Mouse (Mus musculus): ENCODE measurements around the gene BC005624. TPM values are rescaled to one million over a fixed set of nuclear protein-coding genes. Genes with fewer than 3 reads are reported as not detected.

BC005624 gene
- total RNA-seq (2014; rRNA removed): 34.8 and 41.7 TPM in 2 replicates
- 86.7 and 93.1 TPM in 2 replicates for polyA plus RNA-seq (2015; fragmentation: Nextera tagmentation; extraction: Ambion mirVana)

DNA sequence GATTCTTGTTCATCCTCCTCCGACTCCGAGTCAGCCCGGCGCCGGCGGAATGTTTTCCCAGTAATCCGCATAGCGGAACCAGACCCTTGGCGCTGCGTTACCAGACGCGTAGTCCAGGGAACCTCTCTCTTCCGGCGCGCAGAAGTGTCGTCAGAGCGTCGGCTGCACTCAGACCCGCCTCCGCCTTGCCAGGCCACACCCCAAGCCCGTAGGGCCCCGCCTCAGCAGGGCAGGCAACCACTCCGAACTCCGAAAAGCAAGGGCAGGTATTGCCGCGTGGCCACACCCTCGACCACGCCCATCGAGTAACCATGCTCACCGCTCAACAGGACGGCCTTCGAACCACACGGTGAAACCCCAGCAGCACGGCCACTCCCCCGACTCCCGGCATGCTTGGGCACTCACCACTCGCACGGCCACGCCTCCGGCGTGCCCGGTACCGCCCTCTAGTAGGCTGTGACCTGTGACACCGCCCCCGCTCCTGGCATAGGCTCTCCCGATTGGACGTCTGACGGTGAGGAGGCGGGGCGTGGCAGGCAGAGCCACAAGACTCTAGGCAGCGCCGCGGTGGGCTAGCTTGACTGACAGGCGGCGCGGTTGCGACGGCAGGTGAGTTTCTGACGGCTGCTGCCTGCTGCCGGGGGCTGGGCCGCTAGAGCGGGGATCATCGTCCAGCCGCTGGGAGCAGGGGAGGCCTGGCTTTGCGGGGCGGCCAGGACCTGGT is at the start of gene BC005624, which contains the start of gene Usp20:
BC005624 (minus strand) TSS at position 412 of the 724 bp plus-strand sequence.
Usp20 (plus strand) TSS at position 490 of the 724 bp plus-strand sequence.
- Histone ChIP-seq H3K4me2 (ENCODE audit: low read depth, low read length, poor library complexity, severe bottlenecking) (peak within 1 kb of the TSS; percentile 81), H3K27ac (ENCODE audit: low read depth, low read length) (peak within 1 kb of the TSS; percentile 70), H3K4me1 (ENCODE audit: insufficient read depth, low read length) (peaks cover 3% of the 10 kb centered on the region; the same call in 1 of the 2 replicates), H3K9me3 (ENCODE audit: low read length) (no peaks in the 10 kb centered on the region), H3K4me3 (ENCODE audit: low read depth, low read length) (peak within 1 kb of the TSS; percentile 75), H3K27me3 (ENCODE audit: insufficient read depth, low read length) (no peaks in the 10 kb centered on the region), H3K9ac (replicated peaks; ENCODE audit: low read length, poor library complexity, severe bottlenecking) (peak within 1 kb of the TSS; percentile 58), H3K36me3 (ENCODE audit: insufficient read depth, low read length) (peaks cover 20% of the 10 kb centered on the region)
- peak; percentile 43 for TF ChIP-seq CTCF (IDR thresholded peaks at IDR 0.05)
- WGBS: under 1% methylated on average over 64 of the region's 66 CpGs
- DNase-seq (ENCODE audit: low spot score) (peak; percentile 100), ATAC-seq (ENCODE audit: low FRiP score) (peak; percentile 97)

DNA sequence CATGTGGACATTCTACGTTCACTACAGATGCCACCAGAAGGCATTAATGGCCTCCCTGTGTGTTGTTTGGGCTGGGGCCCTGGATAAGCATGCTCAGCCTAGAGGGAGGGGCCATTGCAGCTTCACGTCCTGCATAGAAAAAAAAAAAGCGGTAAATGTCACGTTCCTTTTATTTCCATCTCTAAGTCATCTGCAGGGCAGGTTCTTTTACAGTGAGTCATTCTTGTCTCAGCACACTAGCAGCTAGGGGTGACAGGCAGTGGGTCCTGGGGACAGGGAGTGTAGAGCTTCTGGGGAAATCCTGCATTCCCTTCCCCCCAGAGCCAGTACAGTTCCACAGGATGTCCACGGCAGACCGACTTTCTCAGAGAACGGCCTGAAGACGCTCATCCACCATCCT is 44.6 kb upstream of the BC005624 start:
- Histone ChIP-seq H3K9me3 (ENCODE audit: low read length) (no peaks in the 10 kb centered on the region), H3K9ac (replicated peaks; ENCODE audit: low read length, poor library complexity, severe bottlenecking) (no peak overlapping the region), H3K36me3 (ENCODE audit: insufficient read depth, low read length) (peaks cover 44% of the 10 kb centered on the region), H3K27ac (ENCODE audit: low read depth, low read length) (no peak overlapping the region), H3K4me3 (ENCODE audit: low read depth, low read length) (no peak overlapping the region), H3K4me1 (ENCODE audit: insufficient read depth, low read length) (no peaks in the 10 kb centered on the region), H3K4me2 (ENCODE audit: low read depth, low read length, poor library complexity, severe bottlenecking) (no peak overlapping the region), H3K27me3 (ENCODE audit: insufficient read depth, low read length) (no peaks in the 10 kb centered on the region)
- DNase-seq (ENCODE audit: low spot score): no peak
- no peak for TF ChIP-seq CTCF (IDR thresholded peaks at IDR 0.05)
- 74% methylated on average over 8 of the region's 8 CpGs for WGBS
- ATAC-seq (ENCODE audit: low FRiP score): no peak

DNA sequence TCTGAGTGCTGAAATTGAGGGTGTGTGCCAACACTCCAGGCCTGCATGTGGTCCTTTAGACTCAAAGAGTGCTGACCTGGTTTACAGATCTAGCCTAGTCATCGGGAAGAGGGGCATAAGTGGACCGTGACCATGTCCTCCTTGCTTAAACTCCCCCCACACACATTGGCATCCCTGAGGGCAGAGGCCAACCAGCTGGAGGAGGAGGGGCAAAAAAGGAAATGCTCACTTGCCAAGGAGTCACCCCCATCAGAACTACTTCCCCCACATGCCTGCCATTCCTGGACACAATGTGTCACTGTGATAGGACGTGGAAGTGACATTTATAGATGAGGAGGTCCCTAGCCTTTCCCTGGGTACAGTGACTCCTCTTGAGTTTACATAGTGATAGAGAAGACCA is 43.5 kb upstream of the BC005624 start:
- Histone ChIP-seq H3K4me3 (ENCODE audit: low read depth, low read length) (no peak overlapping the region), H3K4me2 (ENCODE audit: low read depth, low read length, poor library complexity, severe bottlenecking) (no peak overlapping the region), H3K4me1 (ENCODE audit: insufficient read depth, low read length) (no peaks in the 10 kb centered on the region), H3K27ac (ENCODE audit: low read depth, low read length) (no peak overlapping the region), H3K9me3 (ENCODE audit: low read length) (no peaks in the 10 kb centered on the region), H3K36me3 (ENCODE audit: insufficient read depth, low read length) (peaks cover 46% of the 10 kb centered on the region), H3K9ac (replicated peaks; ENCODE audit: low read length, poor library complexity, severe bottlenecking) (no peak overlapping the region), H3K27me3 (ENCODE audit: insufficient read depth, low read length) (no peaks in the 10 kb centered on the region)
- WGBS: 76% methylated on average over 3 of the region's 3 CpGs
- TF ChIP-seq CTCF (IDR thresholded peaks at IDR 0.05): no peak
- ATAC-seq (ENCODE audit: low FRiP score) (no peak), DNase-seq (ENCODE audit: low spot score) (no peak)

DNA sequence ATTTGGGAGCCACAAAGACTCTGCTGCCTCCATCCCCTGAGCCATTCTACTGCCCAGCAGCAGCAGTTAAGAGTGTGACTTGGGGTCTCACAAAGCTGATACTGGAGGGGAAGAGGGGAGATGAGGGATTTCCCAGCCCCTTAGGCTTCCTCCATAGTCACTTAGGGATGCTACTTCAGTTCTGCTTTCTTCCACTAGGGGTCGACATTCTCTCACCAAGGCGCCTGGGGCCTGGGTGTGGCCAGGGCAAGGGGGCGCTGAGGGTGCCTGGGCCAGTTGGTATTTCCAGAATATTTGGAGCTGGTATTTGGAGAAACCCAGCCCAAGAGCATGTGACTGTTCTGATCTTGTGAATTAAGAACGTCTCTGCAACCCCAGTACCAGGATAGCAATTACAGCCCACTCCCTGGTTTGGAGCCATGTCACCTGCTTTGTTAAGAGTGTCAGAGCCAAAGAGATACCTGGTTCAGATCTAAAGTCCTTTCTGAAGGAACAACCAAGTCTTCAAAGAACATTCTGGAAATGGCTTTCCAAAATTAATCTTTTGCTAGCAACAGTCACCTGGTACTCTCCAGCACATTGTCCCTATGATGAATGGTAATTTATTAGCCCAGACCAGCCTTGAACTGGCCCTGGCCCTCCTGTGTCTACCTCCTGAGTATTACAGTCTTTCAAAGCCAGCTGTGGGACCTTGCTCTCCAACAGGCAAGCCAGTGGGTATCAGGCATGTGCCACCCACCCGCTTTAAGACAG is 42.8 kb upstream of the BC005624 start:
- Histone ChIP-seq H3K4me3 (ENCODE audit: low read depth, low read length) (no peak overlapping the region), H3K4me1 (ENCODE audit: insufficient read depth, low read length) (no peaks in the 10 kb centered on the region), H3K9ac (replicated peaks; ENCODE audit: low read length, poor library complexity, severe bottlenecking) (no peak overlapping the region), H3K4me2 (ENCODE audit: low read depth, low read length, poor library complexity, severe bottlenecking) (no peak overlapping the region), H3K27me3 (ENCODE audit: insufficient read depth, low read length) (no peaks in the 10 kb centered on the region), H3K27ac (ENCODE audit: low read depth, low read length) (no peak overlapping the region), H3K36me3 (ENCODE audit: insufficient read depth, low read length) (peaks cover 47% of the 10 kb centered on the region), H3K9me3 (ENCODE audit: low read length) (no peaks in the 10 kb centered on the region)
- WGBS: 27% methylated on average over 5 of the region's 5 CpGs
- DNase-seq (ENCODE audit: low spot score) (peak; percentile 69), ATAC-seq (ENCODE audit: low FRiP score) (peak; percentile 43)
- peak; percentile 92 for TF ChIP-seq CTCF (IDR thresholded peaks at IDR 0.05)

DNA sequence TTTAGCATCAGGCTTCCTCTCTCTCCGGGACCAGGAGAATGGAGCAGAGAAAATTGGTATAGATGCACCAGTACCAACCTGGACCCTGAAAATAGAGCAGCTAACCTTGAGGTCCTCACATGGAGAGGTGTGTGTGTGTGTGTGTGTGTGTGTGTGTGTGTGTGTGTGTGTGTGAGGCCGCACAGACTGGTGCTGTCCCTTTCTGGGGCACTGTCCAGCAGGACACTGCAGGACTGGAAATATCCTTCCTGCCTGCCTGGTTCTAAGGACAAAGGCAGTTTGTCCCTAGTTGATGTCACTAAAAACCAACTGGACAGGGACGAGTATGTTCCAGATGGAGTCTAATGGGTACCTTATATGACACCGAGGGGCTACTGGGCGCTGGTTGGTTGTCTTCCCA is 41.9 kb upstream of the BC005624 start:
- WGBS: 79% methylated on average over 5 of the region's 5 CpGs
- H3K27me3 ChIP-seq (ENCODE audit: insufficient read depth, low read length): no peaks in the 10 kb centered on the region
- DNase-seq (ENCODE audit: low spot score) (no peak), ATAC-seq (ENCODE audit: low FRiP score) (no peak)
- TF ChIP-seq CTCF (IDR thresholded peaks at IDR 0.05): no peak
- no peak overlapping the region for H3K4me3 ChIP-seq (ENCODE audit: low read depth, low read length)
- no peaks in the 10 kb centered on the region for H3K4me1 ChIP-seq (ENCODE audit: insufficient read depth, low read length)
- no peak overlapping the region for H3K4me2 ChIP-seq (ENCODE audit: low read depth, low read length, poor library complexity, severe bottlenecking)
- H3K9ac ChIP-seq (replicated peaks; ENCODE audit: low read length, poor library complexity, severe bottlenecking): no peak overlapping the region
- H3K27ac ChIP-seq (ENCODE audit: low read depth, low read length): no peak overlapping the region
- peaks cover 52% of the 10 kb centered on the region for H3K36me3 ChIP-seq (ENCODE audit: insufficient read depth, low read length)
- H3K9me3 ChIP-seq (ENCODE audit: low read length): no peaks in the 10 kb centered on the region

DNA sequence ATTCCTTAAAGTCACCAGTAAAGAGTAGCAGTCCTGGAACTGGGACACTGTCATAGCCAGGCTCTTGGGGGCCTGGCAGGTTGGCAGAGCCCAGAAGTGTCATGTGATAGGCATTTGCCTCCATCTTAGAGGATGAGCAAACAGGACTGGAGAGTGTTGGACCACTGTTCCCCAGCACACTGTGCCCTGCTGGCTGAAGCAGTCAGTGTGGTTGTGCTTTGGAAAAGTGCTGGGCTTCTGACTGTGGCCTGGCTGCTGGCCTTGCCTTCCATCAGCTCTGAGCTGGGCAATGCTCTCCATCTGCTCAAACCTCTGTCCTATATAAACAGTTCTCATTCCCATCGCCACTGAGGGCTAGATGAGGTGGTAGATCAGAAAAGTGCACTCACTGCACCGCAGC is 38.2 kb upstream of the BC005624 start:
- no peaks in the 10 kb centered on the region for H3K4me1 ChIP-seq (ENCODE audit: insufficient read depth, low read length)
- DNase-seq (ENCODE audit: low spot score): no peak
- no peak overlapping the region for H3K27ac ChIP-seq (ENCODE audit: low read depth, low read length)
- H3K27me3 ChIP-seq (ENCODE audit: insufficient read depth, low read length): no peaks in the 10 kb centered on the region
- H3K9ac ChIP-seq (replicated peaks; ENCODE audit: low read length, poor library complexity, severe bottlenecking): no peak overlapping the region
- H3K4me3 ChIP-seq (ENCODE audit: low read depth, low read length): no peak overlapping the region
- no peak for ATAC-seq (ENCODE audit: low FRiP score)
- no peak for TF ChIP-seq CTCF (IDR thresholded peaks at IDR 0.05)
- peaks cover 69% of the 10 kb centered on the region for H3K36me3 ChIP-seq (ENCODE audit: insufficient read depth, low read length)
- no peaks in the 10 kb centered on the region for H3K9me3 ChIP-seq (ENCODE audit: low read length)
- H3K4me2 ChIP-seq (ENCODE audit: low read depth, low read length, poor library complexity, severe bottlenecking): no peak overlapping the region
- 95% methylated on average over 2 of the region's 2 CpGs for WGBS
